Mouse (Mus musculus): Measurements from ENCODE around the gene Sympk. TPM values are rescaled to one million over a fixed set of nuclear protein-coding genes. Genes with fewer than 3 reads are reported as not detected.

Gene Sympk
- total and polyA plus RNA-seq, 3 experiments = 43.7 to 141 (median 111) TPM

DNA sequence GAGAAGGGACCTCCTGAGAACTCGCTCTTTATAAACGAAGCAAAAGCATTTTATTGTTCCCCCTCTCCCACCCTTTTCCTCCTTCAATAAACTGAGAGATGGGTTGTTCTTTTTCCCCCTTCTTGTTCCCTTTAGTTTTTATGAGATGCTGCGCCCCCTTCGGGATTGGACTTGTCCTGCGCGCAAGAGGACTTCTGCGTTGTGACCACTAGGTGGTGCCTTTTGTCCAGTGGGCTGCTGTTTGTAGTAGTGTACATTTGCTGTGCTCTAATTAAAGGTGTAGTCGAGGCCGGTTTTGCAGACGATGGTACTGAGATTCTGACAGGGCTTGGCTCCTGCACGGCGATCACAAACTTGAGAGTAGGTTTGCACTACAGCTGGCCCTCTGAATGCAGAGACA is 17.7 kb upstream of the Sympk start:
- Histone ChIP-seq H3K4me2 (ENCODE audit: insufficient read depth, low read depth, poor library complexity, severe bottlenecking) (no peak overlapping the region), H3K4me3 (replicated peaks in 1 of 3; ENCODE audit: low read depth in 2 of 3, low read length in 2 of 3, poor library complexity in 1 of 3) (no peak overlapping the region), H3K27ac (ENCODE audit: insufficient read depth, low read depth) (no peak overlapping the region), H3K9me3 (replicated peaks; ENCODE audit: low read length) (peaks cover 4% of the 10 kb centered on the region), H3K9ac (ENCODE audit: insufficient read depth, low read depth) (no peak overlapping the region), H3K4me1 (ENCODE audit: control insufficient read depth in 1 of 2, insufficient read depth in 2 of 2) (peaks cover 5 to 40% of the 10 kb centered on the region in 2 experiments; a peak in 3 of 4 replicates), H3K36me3 (replicated peaks in 1 of 2; ENCODE audit: control insufficient read depth in 1 of 2, insufficient read depth in 1 of 2, low read length in 1 of 2) (peaks cover 8 to 23% of the 10 kb centered on the region in 2 experiments), H3K79me2 (replicated peaks; ENCODE audit: control insufficient read depth, extremely low read depth, insufficient read depth, poor library complexity, severe bottlenecking) (no peaks in the 10 kb centered on the region), H3K27me3 (replicated peaks) (peaks cover 15% of the 10 kb centered on the region)
- TF ChIP-seq E2F4 (IDR thresholded peaks at IDR 0.05; ENCODE audit: insufficient replicate concordance, low read depth, low read length) (no peak), ZNF384 (IDR thresholded peaks at IDR 0.05; ENCODE audit: low read depth, low read length) (no peak), MYC (IDR thresholded peaks at IDR 0.05; ENCODE audit: low read depth, low read length) (no peak), IRF4 (IDR thresholded peaks at IDR 0.05; ENCODE audit: low read depth, low read length) (peak; percentile 39; the same call in 1 of the 2 replicates), JUN (IDR thresholded peaks at IDR 0.05; ENCODE audit: insufficient read depth, low read depth, low read length) (no peak), ELF1 (IDR thresholded peaks at IDR 0.05; ENCODE audit: low read depth, low read length) (peak; percentile 34; the same call in 1 of the 2 replicates), ETS1 (conservative IDR thresholded peaks at IDR 0.05; ENCODE audit: low read depth, low read length) (no peak), HCFC1 (IDR thresholded peaks at IDR 0.05; ENCODE audit: low read depth, low read length) (peak; percentile 58), EP300 (IDR thresholded peaks at IDR 0.05; ENCODE audit: low read length) (no peak), POLR2AphosphoS2 (IDR thresholded peaks at IDR 0.05; ENCODE audit: low read depth, low read length) (no peak), ZC3H11A (IDR thresholded peaks at IDR 0.05; ENCODE audit: low read depth, low read length) (peak; percentile 19; the same call in 1 of the 2 replicates), UBTF (IDR thresholded peaks at IDR 0.05; ENCODE audit: low read depth, low read length) (no peak), BHLHE40 (IDR thresholded peaks at IDR 0.05; ENCODE audit: low read depth, low read length) (no peak), CHD2 (IDR thresholded peaks at IDR 0.05; ENCODE audit: low read length) (no peak), TCF12 (IDR thresholded peaks at IDR 0.05; ENCODE audit: low read depth, low read length) (peak; percentile 47; the same call in 1 of the 2 replicates), NELFE (IDR thresholded peaks at IDR 0.05; ENCODE audit: low read depth, low read length) (peak; percentile 82; the same call in 1 of the 2 replicates), KAT2A (IDR thresholded peaks at IDR 0.05; ENCODE audit: insufficient replicate concordance, low read length) (no peak), MAX (IDR thresholded peaks at IDR 0.05; ENCODE audit: low read length) (no peak), GABPA (IDR thresholded peaks at IDR 0.05; ENCODE audit: insufficient replicate concordance, low read depth, low read length) (no peak), RAD21 (IDR thresholded peaks at IDR 0.05; ENCODE audit: low read depth, low read length) (peak; percentile 82), ZKSCAN1 (IDR thresholded peaks at IDR 0.05; ENCODE audit: borderline replicate concordance, low read depth, low read length) (no peak), CHD1 (IDR thresholded peaks at IDR 0.05; ENCODE audit: low read depth, low read length) (no peak), MAZ (IDR thresholded peaks at IDR 0.05; ENCODE audit: low read depth, low read length) (peak; percentile 47; the same call in 1 of the 2 replicates), ZMIZ1 (IDR thresholded peaks at IDR 0.05; ENCODE audit: low read depth, low read length) (no peak), USF1 (IDR thresholded peaks at IDR 0.05; ENCODE audit: low read depth, low read length) (no peak), MEF2A (IDR thresholded peaks at IDR 0.05; ENCODE audit: borderline replicate concordance, low read depth, low read length) (peak; percentile 45; the same call in 1 of the 2 replicates), PAX5 (IDR thresholded peaks at IDR 0.05; ENCODE audit: low read length) (no peak), TBP (conservative IDR thresholded peaks at IDR 0.05; ENCODE audit: low read depth, low read length) (no peak), NRF1 (IDR thresholded peaks at IDR 0.05; ENCODE audit: low read depth, low read length) (0 out of 2 replicates have a peak, but pooled peaks have one; percentile 36), CTCF (conservative IDR thresholded peaks at IDR 0.05 in 1 of 2, IDR thresholded peaks at IDR 0.05 in 1 of 2; ENCODE audit: low read depth in 2 of 2, low read length in 2 of 2) (peak; percentile 84 to 100), SMC3 (IDR thresholded peaks at IDR 0.05; ENCODE audit: low read depth, low read length) (peak; percentile 90), POLR2A (IDR thresholded peaks at IDR 0.05; ENCODE audit: low read depth, low read length) (no peak), MXI1 (IDR thresholded peaks at IDR 0.05; ENCODE audit: low read depth, low read length) (no peak), MAFK (IDR thresholded peaks at IDR 0.05; ENCODE audit: insufficient replicate concordance, low read length) (no peak)
- dilution Hi-C loops (cut with MboI; ENCODE audit: extremely low pct_ligation_motif_present, extremely low pct_unique_long_range_greater_than_20kb, low sequenced_read_pairs) = no loop called here
- in situ Hi-C loops (cut with MboI; ENCODE audit: low pct_ligation_motif_present, low pct_unique_long_range_greater_than_20kb, low sequenced_read_pairs) = no loop called here
- DNase-seq (ENCODE audit: extremely low read depth) = peak; percentile 79

Measured in CH12.LX (cell line).